Mouse (Mus musculus) intestine, postnatal 0 days (tissue): ENCODE results near the gene Mast2. TPM values are rescaled to one million over a fixed set of nuclear protein-coding genes. Genes with fewer than 3 reads are reported as not detected.

ENCODE experiments used
- ATAC-seq: fragments of 200-750 bp; cut with Nextera tagmentation; 2 replicates; pipeline ENCODE4 v1.8.0; 2017; ENCODE audit warnings: mild to moderate bottlenecking, moderate TSS enrichment, moderate library complexity
- H3K27ac ChIP-seq: fragments of 300-500 bp; sonication (generic); 2 replicates; pipeline ENCODE4 v1.5.1; 2014; ENCODE audit warnings: mild to moderate bottlenecking, low read depth, low read length, moderate library complexity
- H3K27me3 ChIP-seq: fragments of 300-500 bp; sonication (generic); replicated peaks from 2 replicates; pipeline ENCODE4 v1.6.1; 2014; ENCODE audit warnings: low read length, mixed read lengths; ENCODE audit not compliant: control insufficient read depth, insufficient read depth
- H3K36me3 ChIP-seq: fragments of 300-500 bp; sonication (generic); 2 replicates; pipeline ENCODE4 v1.6.1; 2014; ENCODE audit warnings: mild to moderate bottlenecking, moderate library complexity; ENCODE audit not compliant: control insufficient read depth, insufficient read depth
- H3K4me1 ChIP-seq: fragments of 300-500 bp; sonication (generic); replicated peaks from 2 replicates; pipeline ENCODE4 v1.6.1; 2014; ENCODE audit warnings: antibody characterized with exemption, low read length, mixed read lengths; ENCODE audit not compliant: control insufficient read depth, insufficient read depth
- H3K4me2 ChIP-seq: fragments of 300-500 bp; sonication (generic); replicated peaks from 2 replicates; pipeline ENCODE4 v1.6.1; 2014; ENCODE audit warnings: low read depth, mild to moderate bottlenecking, moderate library complexity
- H3K4me3 ChIP-seq: fragments of 300-500 bp; sonication (generic); 2 replicates; pipeline ENCODE4 v1.5.1; 2014; ENCODE audit warnings: low read depth, low read length
- H3K9ac ChIP-seq: fragments of 300-500 bp; sonication (generic); 2 replicates; pipeline ENCODE4 v1.6.1; 2014; ENCODE audit warnings: mild to moderate bottlenecking, low read depth, low read length
- H3K9me3 ChIP-seq: fragments of 300-500 bp; sonication (generic); 2 replicates; pipeline ENCODE4 v1.6.1; 2016; ENCODE audit warnings: mixed run types; ENCODE audit not compliant: control insufficient read depth
- CTCF ChIP-seq: sonication (generic); IDR thresholded peaks from 2 replicates; pipeline ENCODE4 v1.5.1; 2016; ENCODE audit warnings: low read depth, mild to moderate bottlenecking, control low read depth, antibody characterized with exemption, moderate library complexity
- WGBS: fragments of 180-500 bp; shearing (Covaris S2); extraction: QIAGEN DNeasy Blood & Tissue Kit; methylation state at CpG from one replicate; pipeline ENCODE4 v1.1.7; 2014; 5-methylcytosine and 5-hydroxymethylcytosine counted together
- polyA plus RNA-seq: library from polyadenylated mRNA; unstranded; fragments of >200 nt; fragmentation: Nextera tagmentation; extraction: Ambion mirVana; gene quantifications from 2 replicates; pipeline ENCODE4 v1.2.1, GENCODE M21; 2015

Gene Mast2
- polyA plus RNA-seq, 1 experiment from 2014 or later = 9.6 TPM

- Histone ChIP-seq H3K4me1 (no peaks in the 10 kb centered on the region), H3K27me3 (no peaks in the 10 kb centered on the region), H3K4me2 (no peak overlapping the region), H3K9me3 (no peaks in the 10 kb centered on the region), H3K36me3 (no peaks in the 10 kb centered on the region), H3K4me3 (no peak overlapping the region), H3K9ac (no peak overlapping the region), H3K27ac (no peak overlapping the region)
- TF ChIP-seq CTCF = no peak
- 83% methylated on average over 12 of the region's 12 CpGs for WGBS
- ATAC-seq = no peak
Measured at GRCm38 (mm10) chr4:116293296-116293695, 170.7 kb downstream of the Mast2 start.

GRCm38 (mm10) chr4:116291561-116291960 is 172.4 kb downstream of the Mast2 start:
- no peak for TF ChIP-seq CTCF
- WGBS = 93% methylated on average over 6 of the region's 6 CpGs
- ATAC-seq = no peak
- Histone ChIP-seq H3K9me3 (no peaks in the 10 kb centered on the region), H3K9ac (no peak overlapping the region), H3K27me3 (no peaks in the 10 kb centered on the region), H3K4me1 (no peaks in the 10 kb centered on the region), H3K36me3 (0 out of 2 replicates have a peak, but pooled peaks cover 2% of the 10 kb centered on the region), H3K4me2 (no peak overlapping the region), H3K4me3 (no peak overlapping the region), H3K27ac (no peak overlapping the region)

- Histone ChIP-seq H3K36me3 (no peaks in the 10 kb centered on the region), H3K4me2 (no peak overlapping the region), H3K4me3 (no peak overlapping the region), H3K9me3 (no peaks in the 10 kb centered on the region), H3K4me1 (no peaks in the 10 kb centered on the region), H3K9ac (no peak overlapping the region), H3K27me3 (no peaks in the 10 kb centered on the region), H3K27ac (no peak overlapping the region)
- no peak for ATAC-seq
- peak; percentile 59 for TF ChIP-seq CTCF
- 77% methylated on average over 2 of the region's 2 CpGs for WGBS
Measured at GRCm38 (mm10) chr4:116282211-116282610, 181.8 kb downstream of the Mast2 start.

GRCm38 (mm10) chr4:116268220-116268619 is 195.8 kb downstream of the Mast2 start:
- H3K4me2 ChIP-seq = no peak overlapping the region
- no peak for ATAC-seq
- TF ChIP-seq CTCF = peak; percentile 45
- no peaks in the 10 kb centered on the region for H3K9me3 ChIP-seq
- H3K27ac ChIP-seq = no peak overlapping the region
- H3K4me1 ChIP-seq = no peaks in the 10 kb centered on the region
- no peaks in the 10 kb centered on the region for H3K36me3 ChIP-seq
- H3K9ac ChIP-seq = no peak overlapping the region
- 87% methylated on average over 6 of the region's 6 CpGs for WGBS
- no peak overlapping the region for H3K4me3 ChIP-seq
- no peaks in the 10 kb centered on the region for H3K27me3 ChIP-seq

Other genes starting within 250 kb of the Mast2 start
- gene Pik3r3, start 242.6 kb downstream of the Mast2 start, polyA plus RNA-seq = 2.9 and 3.5 TPM in 2 replicates
- gene Ipp, start 43.4 kb upstream of the Mast2 start, polyA plus RNA-seq = 8.8 and 9.1 TPM in 2 replicates
- 17.0 and 19.1 TPM in 2 replicates for gene Tmem69, start 91.8 kb upstream of the Mast2 start, polyA plus RNA-seq
- gene Gpbp1l1, start 93.5 kb upstream of the Mast2 start, polyA plus RNA-seq = 31.3 and 33.9 TPM in 2 replicates
- 4.1 and 6.1 TPM in 2 replicates for gene Ccdc17, start 132.5 kb upstream of the Mast2 start, polyA plus RNA-seq
- 36.9 and 38.6 TPM in 2 replicates for gene Nasp, start 163.8 kb upstream of the Mast2 start, polyA plus RNA-seq
- gene Akr1a1, start 187.5 kb upstream of the Mast2 start, polyA plus RNA-seq = 860 and 870 TPM in 2 replicates
- 1,180 and 1,265 TPM in 2 replicates for gene Prdx1, start 221.4 kb upstream of the Mast2 start, polyA plus RNA-seq
- 5.9 and 6.3 TPM in 2 replicates for gene Mmachc, start 244.2 kb upstream of the Mast2 start, polyA plus RNA-seq
- 9.1 and 11.3 TPM in 2 replicates for gene Ccdc163, start 244.3 kb upstream of the Mast2 start, polyA plus RNA-seq